Mouse (Mus musculus) hindbrain, embryonic 15.5 days (tissue): ENCODE results near the gene Clip1. TPM values are rescaled to one million over a fixed set of nuclear protein-coding genes. Genes with fewer than 3 reads are reported as not detected.

Experiments used
- polyA plus RNA-seq: library from polyadenylated mRNA; unstranded; fragments of >200 nt; fragmentation: Nextera tagmentation; extraction: Ambion mirVana; gene quantifications from 2 replicates; pipeline ENCODE4 v1.2.1, GENCODE M21; 2015

Gene Clip1
- polyA plus RNA-seq, 1 experiment from 2014 or later: 81.0 TPM

Other genes starting within 250 kb of the Clip1 start
- 0.38 and 0.43 TPM in 2 replicates for gene Lrrc43, start 195.3 kb downstream of the Clip1 start, polyA plus RNA-seq
- not detected in 2 replicates for gene Il31, start 195.1 kb downstream of the Clip1 start, polyA plus RNA-seq
- 0.76 and 1.3 TPM in 2 replicates for gene B3gnt4, start 174.2 kb downstream of the Clip1 start, polyA plus RNA-seq
- gene Diablo, start 160.4 kb downstream of the Clip1 start, polyA plus RNA-seq: 106 TPM in 2 replicates
- gene Gm49027, start 159.1 kb downstream of the Clip1 start, polyA plus RNA-seq: 1.6 and 4.2 TPM in 2 replicates
- gene Vps33a, start 111.6 kb downstream of the Clip1 start, polyA plus RNA-seq: 38.1 and 38.7 TPM in 2 replicates
- gene Zcchc8, start 36.5 kb upstream of the Clip1 start, polyA plus RNA-seq: 58.1 and 68.5 TPM in 2 replicates
- gene Rsrc2, start 64.8 kb upstream of the Clip1 start, polyA plus RNA-seq: 122 and 129 TPM in 2 replicates
- gene Kntc1, start 65.1 kb upstream of the Clip1 start, polyA plus RNA-seq: 6.7 and 7.2 TPM in 2 replicates
- gene Hcar2, start 180.9 kb upstream of the Clip1 start, polyA plus RNA-seq: not detected in 2 replicates
- gene Hcar1, start 195.4 kb upstream of the Clip1 start, polyA plus RNA-seq: 0.88 and 0.99 TPM in 2 replicates
- 118 and 125 TPM in 2 replicates for gene Denr, start 222.6 kb upstream of the Clip1 start, polyA plus RNA-seq
- 3.8 and 4.2 TPM in 2 replicates for gene Gm43518, start 242.8 kb upstream of the Clip1 start, polyA plus RNA-seq
- gene Ccdc62, start 246.1 kb upstream of the Clip1 start, polyA plus RNA-seq: 3.7 and 4.6 TPM in 2 replicates